Mouse (Mus musculus) CH12.LX (cell line): Measurements from ENCODE around the gene Six5. TPM values are rescaled to one million over a fixed set of nuclear protein-coding genes. Genes with fewer than 3 reads are reported as not detected.

Experiments
- DNase-seq: peaks from one replicate; pipeline ENCODE4 v3.0.0-alpha.2; 2013; ENCODE audit errors: extremely low read depth
- H3K27ac ChIP-seq: 2 replicates; pipeline ENCODE4 v1.5.1; 2012; ENCODE audit warnings: low read depth, mild to moderate bottlenecking, control low read depth, moderate library complexity; ENCODE audit not compliant: insufficient read depth
- H3K27me3 ChIP-seq: replicated peaks from 2 replicates; pipeline ENCODE3; 2012; ENCODE audit warnings: inconsistent platforms
- H3K36me3 ChIP-seq, 2 experiments: replicated peaks in 1 of 2; 2 replicates each; pipeline versions ENCODE3 to v1.6.1; 2012; ENCODE audit warnings: inconsistent platforms in 1 of 2, low read length in 1 of 2, mild to moderate bottlenecking in 1 of 2, mixed read lengths in 1 of 2, moderate library complexity in 1 of 2; ENCODE audit not compliant: control insufficient read depth in 1 of 2, insufficient read depth in 1 of 2
- H3K4me1 ChIP-seq, 2 experiments: 2 replicates each; pipeline ENCODE4 v1.6.1; 2012; ENCODE audit warnings: inconsistent platforms in 1 of 2, moderate library complexity in 1 of 2; ENCODE audit not compliant: insufficient read depth in 2 of 2, control insufficient read depth in 1 of 2
- H3K4me2 ChIP-seq: 2 replicates; pipeline ENCODE4 v1.6.1; 2012; ENCODE audit warnings: low read depth, mild to moderate bottlenecking, control low read depth; ENCODE audit not compliant: poor library complexity, insufficient read depth, severe bottlenecking
- H3K4me3 ChIP-seq, 3 experiments: fragments of 150-350 bp in 1 of 3; sonication (generic) in 1 of 3; replicated peaks in 1 of 3; 2 replicates each; pipeline versions ENCODE3 to v1.5.1; 2011 to 2012; ENCODE audit warnings: low read depth in 2 of 3, low read length in 2 of 3, mild to moderate bottlenecking in 2 of 3, moderate library complexity in 2 of 3, control low read depth in 1 of 3, improper control_type of control experiment in 1 of 3, inconsistent platforms in 1 of 3, mixed read lengths in 1 of 3; ENCODE audit not compliant: poor library complexity in 1 of 3
- H3K79me2 ChIP-seq: replicated peaks from 2 replicates; pipeline ENCODE4 v1.6.1; 2012; ENCODE audit warnings: mild to moderate bottlenecking, moderate library complexity; ENCODE audit not compliant: control insufficient read depth, poor library complexity, insufficient read depth, severe bottlenecking; ENCODE audit errors: extremely low read depth
- H3K9ac ChIP-seq: 2 replicates; pipeline ENCODE4 v1.6.1; 2012; ENCODE audit warnings: low read depth, mild to moderate bottlenecking, control low read depth, moderate library complexity; ENCODE audit not compliant: insufficient read depth
- H3K9me3 ChIP-seq: replicated peaks from 2 replicates; pipeline ENCODE3; 2012; ENCODE audit warnings: low read length, inconsistent platforms, mixed read lengths
- BHLHE40 ChIP-seq: IDR thresholded peaks from 2 replicates; pipeline ENCODE4 v1.6.1; 2011; ENCODE audit warnings: mild to moderate bottlenecking, low read depth, low read length, improper control_type of control experiment
- CHD2 ChIP-seq: IDR thresholded peaks from 2 replicates; pipeline ENCODE4 v1.6.1; 2011; ENCODE audit warnings: low read length, improper control_type of control experiment
- CTCF ChIP-seq, 2 experiments: IDR thresholded peaks in 1 of 2; conservative IDR thresholded peaks in 1 of 2; 2 replicates each; pipeline ENCODE4 v1.5.1; 2011 to 2012; ENCODE audit warnings: low read depth in 2 of 2, low read length in 2 of 2, improper control_type of control experiment in 1 of 2, inconsistent platforms in 1 of 2, mild to moderate bottlenecking in 1 of 2, moderate library complexity in 1 of 2
- ELF1 ChIP-seq: IDR thresholded peaks from 2 replicates; pipeline ENCODE4 v1.6.1; 2014; ENCODE audit warnings: low read depth, mild to moderate bottlenecking, inconsistent platforms, low read length, improper control_type of control experiment
- EP300 ChIP-seq: IDR thresholded peaks from 2 replicates; pipeline ENCODE4 v1.6.1; 2011; ENCODE audit warnings: low read length, improper control_type of control experiment
- ETS1 ChIP-seq: conservative IDR thresholded peaks from 2 replicates; pipeline ENCODE4 v1.6.1; 2012; ENCODE audit warnings: low read depth, mild to moderate bottlenecking, inconsistent platforms, low read length, improper control_type of control experiment, moderate library complexity
- GABPA ChIP-seq: IDR thresholded peaks from 2 replicates; pipeline ENCODE4 v1.6.1; 2012; ENCODE audit warnings: low read depth, low read length, improper control_type of control experiment, inconsistent platforms; ENCODE audit not compliant: insufficient replicate concordance
- HCFC1 ChIP-seq: IDR thresholded peaks from 2 replicates; pipeline ENCODE4 v1.6.1; 2012; ENCODE audit warnings: low read depth, mild to moderate bottlenecking, inconsistent platforms, low read length, improper control_type of control experiment
- JUN ChIP-seq: IDR thresholded peaks from 2 replicates; pipeline ENCODE4 v1.6.1; 2011; ENCODE audit warnings: low read depth, mild to moderate bottlenecking, low read length, improper control_type of control experiment, moderate library complexity; ENCODE audit not compliant: insufficient read depth
- KAT2A ChIP-seq: IDR thresholded peaks from 2 replicates; pipeline ENCODE4 v1.6.1; 2012; ENCODE audit warnings: low read length, improper control_type of control experiment, inconsistent platforms; ENCODE audit not compliant: insufficient replicate concordance
- MAFK ChIP-seq: IDR thresholded peaks from 2 replicates; pipeline ENCODE4 v1.6.1; 2011; ENCODE audit warnings: low read length, improper control_type of control experiment; ENCODE audit not compliant: insufficient replicate concordance
- MAX ChIP-seq: IDR thresholded peaks from 2 replicates; pipeline ENCODE4 v1.6.1; 2011; ENCODE audit warnings: low read length, improper control_type of control experiment
- MAZ ChIP-seq: IDR thresholded peaks from 2 replicates; pipeline ENCODE4 v1.6.1; 2012; ENCODE audit warnings: low read depth, mild to moderate bottlenecking, inconsistent platforms, low read length, improper control_type of control experiment, moderate library complexity
- MEF2A ChIP-seq: IDR thresholded peaks from 2 replicates; pipeline ENCODE4 v1.6.1; 2014; ENCODE audit warnings: low read depth, mild to moderate bottlenecking, inconsistent platforms, low read length, improper control_type of control experiment, borderline replicate concordance
- MXI1 ChIP-seq: IDR thresholded peaks from 2 replicates; pipeline ENCODE4 v1.6.1; 2011; ENCODE audit warnings: mild to moderate bottlenecking, low read depth, low read length, improper control_type of control experiment
- MYC ChIP-seq: IDR thresholded peaks from 2 replicates; pipeline ENCODE4 v1.6.1; 2011; ENCODE audit warnings: low read depth, mild to moderate bottlenecking, improper control_type of control experiment, low read length
- NELFE ChIP-seq: IDR thresholded peaks from 2 replicates; pipeline ENCODE4 v1.6.1; 2011; ENCODE audit warnings: low read depth, low read length, improper control_type of control experiment
- NRF1 ChIP-seq: IDR thresholded peaks from 2 replicates; pipeline ENCODE4 v1.6.1; 2014; ENCODE audit warnings: low read depth, mild to moderate bottlenecking, inconsistent platforms, low read length, improper control_type of control experiment, moderate library complexity
- POLR2A ChIP-seq: IDR thresholded peaks from 2 replicates; pipeline ENCODE4 v1.6.1; 2011; ENCODE audit warnings: low read depth, mild to moderate bottlenecking, improper control_type of control experiment, low read length
- POLR2AphosphoS2 ChIP-seq: IDR thresholded peaks from 2 replicates; pipeline ENCODE4 v1.6.1; 2011; ENCODE audit warnings: low read depth, low read length, improper control_type of control experiment
- RCOR1 ChIP-seq: conservative IDR thresholded peaks from 2 replicates; pipeline ENCODE4 v1.6.1; 2012; ENCODE audit warnings: low read depth, mild to moderate bottlenecking, inconsistent platforms, low read length, improper control_type of control experiment
- SIN3A ChIP-seq: IDR thresholded peaks from 2 replicates; pipeline ENCODE4 v1.6.1; 2012; ENCODE audit warnings: low read length, improper control_type of control experiment, inconsistent platforms
- TBP ChIP-seq: conservative IDR thresholded peaks from 2 replicates; pipeline ENCODE4 v1.6.1; 2011; ENCODE audit warnings: low read depth, low read length, improper control_type of control experiment
- TCF12 ChIP-seq: IDR thresholded peaks from 2 replicates; pipeline ENCODE4 v1.6.1; 2014; ENCODE audit warnings: low read depth, mild to moderate bottlenecking, inconsistent platforms, low read length, improper control_type of control experiment
- UBTF ChIP-seq: IDR thresholded peaks from 2 replicates; pipeline ENCODE4 v1.6.1; 2012; ENCODE audit warnings: low read depth, mild to moderate bottlenecking, inconsistent platforms, low read length, improper control_type of control experiment, moderate library complexity
- USF1 ChIP-seq: IDR thresholded peaks from 2 replicates; pipeline ENCODE4 v1.6.1; 2014; ENCODE audit warnings: low read depth, mild to moderate bottlenecking, inconsistent platforms, low read length, improper control_type of control experiment
- USF2 ChIP-seq: conservative IDR thresholded peaks from 2 replicates; pipeline ENCODE4 v1.6.1; 2011; ENCODE audit warnings: low read depth, low read length, improper control_type of control experiment
- ZC3H11A ChIP-seq: IDR thresholded peaks from 2 replicates; pipeline ENCODE4 v1.6.1; 2012; ENCODE audit warnings: low read depth, mild to moderate bottlenecking, inconsistent platforms, low read length, improper control_type of control experiment
- ZMIZ1 ChIP-seq: IDR thresholded peaks from 2 replicates; pipeline ENCODE4 v1.6.1; 2012; ENCODE audit warnings: low read depth, mild to moderate bottlenecking, inconsistent platforms, low read length, improper control_type of control experiment
- ZNF384 ChIP-seq: IDR thresholded peaks from 2 replicates; pipeline ENCODE4 v1.6.1; 2012; ENCODE audit warnings: low read depth, low read length, improper control_type of control experiment, inconsistent platforms
- dilution Hi-C: fragments of 300-500 bp; cut with MboI; formaldehyde crosslinking; loops from 2 replicates; pipeline ENCODE4 v1.14.3; 2020; ENCODE audit warnings: low sequenced_read_pairs; ENCODE audit not compliant: extremely low pct_unique_long_range_greater_than_20kb, extremely low pct_ligation_motif_present
- in situ Hi-C: fragments of 300-500 bp; cut with MboI; formaldehyde crosslinking; loops from 3 replicates; pipeline ENCODE4 v1.14.3; 2019; ENCODE audit warnings: low sequenced_read_pairs, low pct_ligation_motif_present, low pct_unique_long_range_greater_than_20kb, mixed read lengths
- polyA plus RNA-seq: library from polyadenylated mRNA; unstranded; fragments of >175 nt; gene quantifications from 2 replicates; pipeline ENCODE4 v1.2.1, GENCODE M21; 2012; ENCODE audit warnings: low read depth; ENCODE audit not compliant: insufficient read length
- total RNA-seq, 2 experiments: library from RNA; depleted of rRNA; stranded (reverse); fragments of 300-350 nt in 1 of 2; fragments of >200 nt in 1 of 2; gene quantifications; 2 replicates each; pipeline ENCODE4 v1.2.3; 2012 to 2014

Gene Six5
- total and polyA plus RNA-seq, 3 experiments, result 0.16 to 1.8 (median 0.33) TPM

- Histone ChIP-seq H3K4me2 (peak overlapping the region; percentile 76), H3K36me3 (no peaks in the 10 kb centered on the region), H3K9ac (peak overlapping the region; percentile 87), H3K27ac (peak overlapping the region; percentile 44; the same call in 1 of the 2 replicates), H3K79me2 (no peaks in the 10 kb centered on the region), H3K4me3 (peak overlapping the region; percentile 65 to 73 (median 72)), H3K9me3 (no peaks in the 10 kb centered on the region), H3K4me1 (peaks cover 5 to 26% of the 10 kb centered on the region in 2 experiments; a peak in 3 of 4 replicates), H3K27me3 (peaks cover 80% of the 10 kb centered on the region)
- dilution Hi-C loops (no loop called here), in situ Hi-C loops (no loop called here)
- peak; percentile 97 for DNase-seq
- TF ChIP-seq KAT2A (0 out of 2 replicates have a peak, but pooled peaks have one; percentile 35), MYC (0 out of 2 replicates have a peak, but pooled peaks have one; percentile 18), EP300 (no peak), GABPA (no peak), NRF1 (peak; percentile 94), CHD2 (peak; percentile 84), USF1 (no peak), POLR2AphosphoS2 (no peak), HCFC1 (peak; percentile 59), MAX (peak; percentile 16; the same call in 1 of the 2 replicates), USF2 (no peak), CTCF (conservative IDR thresholded peaks at IDR 0.05 in 1 of 2, IDR thresholded peaks at IDR 0.05 in 1 of 2; ENCODE audit: low read depth in 2 of 2, low read length in 2 of 2) (no peak), UBTF (no peak), ZNF384 (peak; percentile 72), MAFK (no peak), ELF1 (0 out of 2 replicates have a peak, but pooled peaks have one; percentile 1), POLR2A (peak; percentile 70), MXI1 (peak; percentile 44; the same call in 1 of the 2 replicates), TCF12 (peak; percentile 49), NELFE (peak; percentile 44; the same call in 1 of the 2 replicates), SIN3A (peak; percentile 93), ZC3H11A (no peak), RCOR1 (0 out of 2 replicates have a peak, but pooled peaks have one; percentile 50), MEF2A (no peak; the same call in 1 of the 2 replicates), JUN (no peak), BHLHE40 (no peak), MAZ (peak; percentile 73; the same call in 1 of the 2 replicates), TBP (no peak; the same call in 1 of the 2 replicates), ETS1 (peak; percentile 82), ZMIZ1 (0 out of 2 replicates have a peak, but pooled peaks have one; percentile 23)
Observed at GRCm38 (mm10) chr7:19093537-19094385, 633 bp upstream of the Six5 start.
